Mouse (Mus musculus): ENCODE data around the gene Mamdc4. TPM values are rescaled to one million over a fixed set of nuclear protein-coding genes. Genes with fewer than 3 reads are reported as not detected.

The Mamdc4 gene
- polyA plus RNA-seq, 1 experiment from 2014 or later, result 1.5 TPM

DNA sequence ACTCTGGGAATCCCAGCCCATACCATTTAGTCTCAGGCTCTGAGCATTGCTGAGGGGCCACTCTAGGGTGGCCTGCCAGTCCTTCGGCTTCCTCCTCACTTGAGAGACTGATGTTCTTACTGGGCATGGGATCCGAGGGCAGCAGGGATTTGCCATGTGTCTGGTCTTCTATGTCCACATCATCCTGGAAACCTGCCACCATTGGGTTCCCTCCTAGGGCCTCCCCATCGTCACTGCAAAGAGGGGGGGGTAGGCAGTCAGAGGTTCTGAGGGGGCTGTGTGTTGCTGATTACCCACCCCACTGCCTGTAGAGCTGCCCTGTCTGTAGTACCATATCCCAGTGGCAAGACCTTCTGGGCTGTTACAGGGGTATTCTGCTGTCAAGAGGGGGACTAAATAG lies 11.0 kb upstream of the Mamdc4 start:
- Histone ChIP-seq H3K4me2 (ENCODE audit: low read depth) (no peak overlapping the region), H3K4me3 (ENCODE audit: low read depth, low read length) (no peak overlapping the region), H3K4me1 (ENCODE audit: control insufficient read depth, insufficient read depth, low read length) (peaks cover 9% of the 10 kb centered on the region), H3K27me3 (ENCODE audit: control insufficient read depth, insufficient read depth, low read length) (peaks cover 8% of the 10 kb centered on the region), H3K9me3 (ENCODE audit: control insufficient read depth, low read length) (no peaks in the 10 kb centered on the region), H3K9ac (ENCODE audit: low read length) (no peak overlapping the region), H3K36me3 (ENCODE audit: control insufficient read depth, insufficient read depth, low read length) (peaks cover 7% of the 10 kb centered on the region; the same call in 1 of the 2 replicates), H3K27ac (ENCODE audit: low read depth, low read length) (no peak overlapping the region)
- DNase-seq (ENCODE audit: low spot score), result no peak
- WGBS, result 96% methylated on average over 3 of the region's 3 CpGs
- ATAC-seq (ENCODE audit: insufficient read depth, low FRiP score, low TSS enrichment), result no peak

DNA sequence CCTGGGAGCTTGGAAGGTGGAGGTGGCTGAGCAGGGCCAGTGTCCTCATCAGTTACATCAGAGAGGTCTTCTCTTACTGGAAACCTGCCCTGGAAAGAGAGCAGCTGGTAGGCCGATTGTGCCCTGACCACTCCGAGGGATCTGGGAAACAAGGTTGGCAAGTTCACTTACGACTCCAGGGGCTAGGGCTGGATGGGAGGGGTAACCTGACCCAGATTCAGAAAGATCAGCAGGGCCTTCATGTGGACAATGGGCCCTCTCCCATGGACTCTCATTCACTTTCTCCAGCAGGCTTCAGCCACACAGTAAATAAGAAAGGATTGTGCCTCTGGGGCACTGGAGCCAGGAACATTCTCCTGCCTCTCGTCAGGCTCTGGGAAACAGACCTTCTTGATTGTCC lies 10.2 kb upstream of the Mamdc4 start:
- peaks cover 9% of the 10 kb centered on the region for H3K4me1 ChIP-seq (ENCODE audit: control insufficient read depth, insufficient read depth, low read length)
- no peak overlapping the region for H3K27ac ChIP-seq (ENCODE audit: low read depth, low read length)
- H3K9me3 ChIP-seq (ENCODE audit: control insufficient read depth, low read length), result no peaks in the 10 kb centered on the region
- no peak overlapping the region for H3K4me2 ChIP-seq (ENCODE audit: low read depth)
- WGBS, result 82% methylated on average over 4 of the region's 4 CpGs
- ATAC-seq (ENCODE audit: insufficient read depth, low FRiP score, low TSS enrichment) (no peak), DNase-seq (ENCODE audit: low spot score) (no peak)
- H3K36me3 ChIP-seq (ENCODE audit: control insufficient read depth, insufficient read depth, low read length), result peaks cover 7% of the 10 kb centered on the region; the same call in 1 of the 2 replicates
- no peak overlapping the region for H3K4me3 ChIP-seq (ENCODE audit: low read depth, low read length)
- H3K27me3 ChIP-seq (ENCODE audit: control insufficient read depth, insufficient read depth, low read length), result peaks cover 16% of the 10 kb centered on the region
- H3K9ac ChIP-seq (ENCODE audit: low read length), result no peak overlapping the region

- no peak for ATAC-seq (ENCODE audit: insufficient read depth, low FRiP score, low TSS enrichment)
- Histone ChIP-seq H3K9me3 (ENCODE audit: control insufficient read depth, low read length) (no peaks in the 10 kb centered on the region), H3K4me3 (ENCODE audit: low read depth, low read length) (no peak overlapping the region), H3K27me3 (ENCODE audit: control insufficient read depth, insufficient read depth, low read length) (peaks cover 23% of the 10 kb centered on the region), H3K9ac (ENCODE audit: low read length) (no peak overlapping the region), H3K36me3 (ENCODE audit: control insufficient read depth, insufficient read depth, low read length) (peaks cover 7% of the 10 kb centered on the region; the same call in 1 of the 2 replicates), H3K4me1 (ENCODE audit: control insufficient read depth, insufficient read depth, low read length) (peaks cover 15% of the 10 kb centered on the region), H3K4me2 (ENCODE audit: low read depth) (no peak overlapping the region), H3K27ac (ENCODE audit: low read depth, low read length) (no peak overlapping the region)
- DNase-seq (ENCODE audit: low spot score), result no peak
- WGBS, result 96% methylated on average over 3 of the region's 3 CpGs
Observed at GRCm38 (mm10) chr2:25584152-25584551, 9.5 kb upstream of the Mamdc4 start.

DNA sequence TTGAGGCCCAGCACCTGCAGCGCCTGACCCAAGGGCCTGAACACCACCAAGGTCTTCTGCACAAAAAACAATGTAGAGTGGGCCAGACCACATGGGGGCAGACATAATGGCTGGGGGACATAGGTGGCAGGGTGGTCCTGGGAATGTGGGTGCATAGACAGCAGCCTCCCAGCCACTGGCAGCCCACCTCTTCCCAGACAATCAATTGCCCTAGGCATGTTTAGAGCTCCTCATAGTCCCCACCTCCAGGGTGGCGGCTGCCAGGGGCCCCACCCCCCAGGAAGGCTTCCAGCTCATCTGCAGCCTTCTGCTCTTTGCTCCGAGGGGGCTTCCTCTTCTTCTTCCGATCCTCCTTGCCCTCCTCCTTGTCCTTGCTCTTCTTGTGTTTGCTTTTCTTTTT lies 8.9 kb upstream of the Mamdc4 start:
- 80% methylated on average over 4 of the region's 4 CpGs for WGBS
- no peak overlapping the region for H3K4me3 ChIP-seq (ENCODE audit: low read depth, low read length)
- H3K9me3 ChIP-seq (ENCODE audit: control insufficient read depth, low read length), result no peaks in the 10 kb centered on the region
- peaks cover 7% of the 10 kb centered on the region; the same call in 1 of the 2 replicates for H3K36me3 ChIP-seq (ENCODE audit: control insufficient read depth, insufficient read depth, low read length)
- H3K4me1 ChIP-seq (ENCODE audit: control insufficient read depth, insufficient read depth, low read length), result peaks cover 16% of the 10 kb centered on the region
- H3K4me2 ChIP-seq (ENCODE audit: low read depth), result no peak overlapping the region
- H3K9ac ChIP-seq (ENCODE audit: low read length), result no peak overlapping the region
- no peak overlapping the region for H3K27ac ChIP-seq (ENCODE audit: low read depth, low read length)
- no peak for DNase-seq (ENCODE audit: low spot score)
- peaks cover 28% of the 10 kb centered on the region for H3K27me3 ChIP-seq (ENCODE audit: control insufficient read depth, insufficient read depth, low read length)
- no peak for ATAC-seq (ENCODE audit: insufficient read depth, low FRiP score, low TSS enrichment)

GRCm38 (mm10) chr2:25583120-25583481 lies 8.5 kb upstream of the Mamdc4 start:
- DNase-seq (ENCODE audit: low spot score) (no peak), ATAC-seq (ENCODE audit: insufficient read depth, low FRiP score, low TSS enrichment) (no peak)
- no peak overlapping the region for H3K27ac ChIP-seq (ENCODE audit: low read depth, low read length)

DNA sequence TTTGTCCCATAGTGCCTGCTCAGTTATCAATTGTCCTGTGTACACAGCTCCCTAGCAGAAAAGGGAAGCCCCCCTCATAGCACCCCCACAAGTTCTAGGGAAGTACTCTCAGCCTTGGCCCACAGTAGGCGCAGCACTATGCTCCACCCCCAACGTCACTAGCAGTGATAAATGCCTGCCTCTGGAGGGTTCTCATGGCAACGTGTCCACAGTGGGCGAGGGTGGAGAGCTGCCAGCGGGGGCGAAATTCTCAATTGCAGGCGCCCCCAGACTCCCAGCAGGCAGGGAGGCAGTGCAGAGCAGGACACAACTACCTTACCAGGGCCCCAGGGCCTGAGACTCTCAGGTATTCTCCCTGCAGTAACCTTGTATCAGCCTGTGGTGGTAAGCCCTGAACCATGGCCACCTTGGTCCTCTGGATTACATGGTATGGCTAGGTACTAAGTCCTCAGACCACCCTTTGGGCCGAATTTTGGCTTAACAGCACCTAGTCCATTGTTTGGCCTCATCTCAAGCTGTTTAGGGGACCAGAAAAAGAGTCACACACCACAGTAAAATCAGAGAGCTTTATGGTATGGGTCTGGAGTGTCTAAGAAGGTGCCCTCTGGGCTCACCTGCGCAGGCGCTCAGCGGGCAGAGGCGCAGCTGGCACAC lies 7.9 kb upstream of the Mamdc4 start:
- DNase-seq (ENCODE audit: low spot score) (peak; percentile 52), ATAC-seq (ENCODE audit: insufficient read depth, low FRiP score, low TSS enrichment) (no peak)
- H3K4me3 ChIP-seq (ENCODE audit: low read depth, low read length), result no peak overlapping the region
- H3K27me3 ChIP-seq (ENCODE audit: control insufficient read depth, insufficient read depth, low read length), result peaks cover 38% of the 10 kb centered on the region
- H3K36me3 ChIP-seq (ENCODE audit: control insufficient read depth, insufficient read depth, low read length), result peaks cover 7% of the 10 kb centered on the region; the same call in 1 of the 2 replicates
- 51% methylated on average over 12 of the region's 12 CpGs for WGBS
- H3K9ac ChIP-seq (ENCODE audit: low read length), result no peak overlapping the region
- H3K4me2 ChIP-seq (ENCODE audit: low read depth), result no peak overlapping the region
- no peaks in the 10 kb centered on the region for H3K9me3 ChIP-seq (ENCODE audit: control insufficient read depth, low read length)
- H3K4me1 ChIP-seq (ENCODE audit: control insufficient read depth, insufficient read depth, low read length), result peaks cover 25% of the 10 kb centered on the region
- no peak overlapping the region for H3K27ac ChIP-seq (ENCODE audit: low read depth, low read length)

More at GRCm38 (mm10) chr2:25583120-25583481, 8.5 kb upstream of the Mamdc4 start:
- WGBS, result 87% methylated on average over 6 of the region's 6 CpGs
- Histone ChIP-seq H3K27me3 (ENCODE audit: control insufficient read depth, insufficient read depth, low read length) (peaks cover 33% of the 10 kb centered on the region), H3K9ac (ENCODE audit: low read length) (no peak overlapping the region), H3K4me3 (ENCODE audit: low read depth, low read length) (no peak overlapping the region), H3K4me2 (ENCODE audit: low read depth) (no peak overlapping the region), H3K4me1 (ENCODE audit: control insufficient read depth, insufficient read depth, low read length) (peaks cover 20% of the 10 kb centered on the region), H3K9me3 (ENCODE audit: control insufficient read depth, low read length) (no peaks in the 10 kb centered on the region), H3K36me3 (ENCODE audit: control insufficient read depth, insufficient read depth, low read length) (peaks cover 7% of the 10 kb centered on the region; the same call in 1 of the 2 replicates)

- Histone ChIP-seq H3K36me3 (ENCODE audit: control insufficient read depth, insufficient read depth, low read length) (peaks cover 7% of the 10 kb centered on the region; the same call in 1 of the 2 replicates), H3K27me3 (ENCODE audit: control insufficient read depth, insufficient read depth, low read length) (peaks cover 45% of the 10 kb centered on the region), H3K4me1 (ENCODE audit: control insufficient read depth, insufficient read depth, low read length) (peaks cover 26% of the 10 kb centered on the region), H3K27ac (ENCODE audit: low read depth, low read length) (no peak overlapping the region), H3K4me2 (ENCODE audit: low read depth) (no peak overlapping the region), H3K4me3 (ENCODE audit: low read depth, low read length) (no peak overlapping the region), H3K9me3 (ENCODE audit: control insufficient read depth, low read length) (no peaks in the 10 kb centered on the region), H3K9ac (ENCODE audit: low read length) (no peak overlapping the region)
- ATAC-seq (ENCODE audit: insufficient read depth, low FRiP score, low TSS enrichment) (no peak), DNase-seq (ENCODE audit: low spot score) (no peak)
- WGBS, result 39% methylated on average over 6 of the region's 6 CpGs
Observed at GRCm38 (mm10) chr2:25581901-25582301, 7.3 kb upstream of the Mamdc4 start.

DNA sequence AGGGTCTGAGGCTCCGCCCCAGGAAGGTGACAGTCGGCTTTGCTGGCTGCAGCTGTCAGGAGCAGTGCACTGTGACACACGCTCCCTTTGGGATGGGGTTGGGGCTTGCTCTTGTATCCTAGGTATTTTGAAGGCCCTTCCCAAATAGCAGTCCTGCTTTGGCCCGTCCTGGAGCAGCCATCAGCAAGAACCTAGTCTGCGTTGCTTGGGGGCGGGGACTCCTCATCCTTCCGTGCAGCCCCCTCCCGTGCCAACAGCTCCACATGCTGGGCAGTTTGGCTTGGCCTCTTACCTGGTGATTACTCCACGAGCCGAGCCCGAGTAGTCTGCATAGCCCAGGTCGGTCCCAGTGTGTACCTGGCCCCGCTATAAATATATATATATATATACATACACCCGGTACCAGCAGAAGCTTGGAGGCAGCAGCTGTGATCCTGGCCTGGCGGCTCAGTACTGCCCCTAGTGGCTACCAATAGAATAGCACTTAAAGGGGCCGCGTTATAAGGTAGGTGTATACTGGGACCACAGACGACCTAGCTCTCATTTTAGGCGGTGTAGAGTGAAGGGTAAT lies 6.7 kb upstream of the Mamdc4 start, which contains the start of gene Ajm1:
Ajm1 (minus strand) TSS at position 464 of the 571 bp plus-strand sequence.
- H3K4me2 ChIP-seq (ENCODE audit: low read depth), result peak within 1 kb of the TSS; percentile 44
- peaks cover 26% of the 10 kb centered on the region for H3K4me1 ChIP-seq (ENCODE audit: control insufficient read depth, insufficient read depth, low read length)
- 7% methylated on average over 19 of the region's 19 CpGs for WGBS
- DNase-seq (ENCODE audit: low spot score) (peak; percentile 69), ATAC-seq (ENCODE audit: insufficient read depth, low FRiP score, low TSS enrichment) (peak; percentile 62)
- H3K27ac ChIP-seq (ENCODE audit: low read depth, low read length), result no peak within 1 kb of the TSS
- no peaks in the 10 kb centered on the region for H3K9me3 ChIP-seq (ENCODE audit: control insufficient read depth, low read length)
- H3K4me3 ChIP-seq (ENCODE audit: low read depth, low read length), result peak within 1 kb of the TSS; percentile 28; the same call in 1 of the 2 replicates
- peaks cover 7% of the 10 kb centered on the region; the same call in 1 of the 2 replicates for H3K36me3 ChIP-seq (ENCODE audit: control insufficient read depth, insufficient read depth, low read length)
- peaks cover 50% of the 10 kb centered on the region for H3K27me3 ChIP-seq (ENCODE audit: control insufficient read depth, insufficient read depth, low read length)
- H3K9ac ChIP-seq (ENCODE audit: low read length), result no peak within 1 kb of the TSS
